Mouse (Mus musculus) layer of hippocampus, adult 11-12 months (tissue): ENCODE data around the gene Pah.

Experiments used
- DNase-seq: peaks from one replicate; pipeline ENCODE4 v3.0.0; 2022; ENCODE audit warnings: low spot score

The Pah gene

GRCm38 (mm10) chr10:87503946-87504345, 17.6 kb upstream of the Pah start:
- DNase-seq: peak; percentile 64

GRCm38 (mm10) chr10:87508581-87508980, 13.0 kb upstream of the Pah start:
- DNase-seq: no peak

DNA sequence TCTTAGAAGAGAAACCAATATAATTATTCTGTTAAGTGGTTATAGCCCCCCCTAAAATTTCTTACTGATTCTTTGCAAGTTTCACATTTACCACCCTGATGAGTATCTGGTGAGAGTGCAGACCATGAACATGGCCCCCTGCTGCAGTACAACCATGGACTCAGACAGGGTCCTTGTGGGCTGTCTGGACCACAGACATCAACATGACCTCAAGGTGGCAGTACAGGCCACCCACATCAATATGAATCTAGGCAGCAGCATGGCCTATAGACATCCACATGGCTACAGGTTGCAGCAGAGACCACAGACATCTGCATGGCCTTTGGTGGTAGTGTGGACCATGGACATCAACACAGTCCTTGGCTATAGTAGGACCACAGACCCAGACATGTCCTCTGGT, 8.5 kb upstream of the Pah start:
- no peak for DNase-seq

GRCm38 (mm10) chr10:87518585-87518984, 3.0 kb upstream of the Pah start:
- no peak for DNase-seq

DNA sequence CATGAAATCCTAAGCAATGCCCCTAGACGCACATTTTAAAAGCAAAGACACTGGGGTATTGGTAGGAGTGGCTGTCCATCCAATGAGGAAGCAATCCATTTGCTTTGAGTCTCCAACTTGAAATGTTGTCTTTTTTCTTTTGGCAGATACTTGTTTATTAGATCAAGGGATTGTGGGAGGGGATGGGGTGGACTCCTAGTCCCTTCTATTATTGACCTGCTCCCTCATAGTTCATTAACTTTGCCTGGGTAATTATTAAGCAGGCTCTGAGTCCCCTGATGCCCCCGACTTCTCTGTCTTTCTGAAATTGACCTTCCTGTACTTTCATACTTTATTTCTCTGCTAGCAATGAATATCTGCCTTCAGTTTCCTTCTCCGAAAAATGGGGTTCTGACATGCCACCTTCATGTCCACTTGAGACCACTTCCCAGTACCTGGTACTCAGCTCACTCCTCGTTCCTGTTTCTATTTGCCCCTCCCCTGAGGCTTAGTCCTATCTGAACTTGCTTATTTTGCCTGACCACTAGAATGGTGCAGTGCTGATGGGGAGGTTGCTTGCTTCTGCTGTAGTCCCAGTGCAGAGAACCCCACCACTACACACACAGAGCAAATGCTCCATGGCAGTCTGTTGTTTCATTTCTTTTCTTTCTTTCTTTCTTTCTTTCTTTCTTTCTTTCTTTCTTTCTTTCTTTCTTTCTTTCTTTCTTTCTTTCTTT, 1.0 kb upstream of the Pah start:
- no peak for DNase-seq

DNA sequence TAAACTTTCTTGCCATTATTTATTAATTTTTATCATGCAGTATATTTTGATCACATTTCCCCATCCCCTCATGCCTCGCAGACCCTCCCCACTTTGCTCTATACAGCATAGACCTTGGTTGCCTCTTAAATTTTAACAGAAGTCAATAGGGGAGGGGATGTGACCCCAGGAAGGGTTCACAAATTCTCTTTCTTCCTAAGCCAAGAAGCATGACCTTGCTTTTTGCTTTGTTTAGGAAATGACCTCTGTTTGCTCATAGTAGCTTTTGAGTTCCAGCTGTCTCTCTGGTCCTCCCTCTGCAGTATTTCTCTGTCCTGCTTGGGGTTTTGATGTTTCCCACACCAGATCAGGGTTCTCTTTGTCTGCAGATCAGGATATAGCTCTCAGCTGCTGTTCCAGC, 12.6 kb downstream of the Pah start:
- DNase-seq: no peak

- DNase-seq: no peak
These were observed 24.2 kb downstream of the Pah start for GRCm38 (mm10) chr10:87545759-87546158.

DNA sequence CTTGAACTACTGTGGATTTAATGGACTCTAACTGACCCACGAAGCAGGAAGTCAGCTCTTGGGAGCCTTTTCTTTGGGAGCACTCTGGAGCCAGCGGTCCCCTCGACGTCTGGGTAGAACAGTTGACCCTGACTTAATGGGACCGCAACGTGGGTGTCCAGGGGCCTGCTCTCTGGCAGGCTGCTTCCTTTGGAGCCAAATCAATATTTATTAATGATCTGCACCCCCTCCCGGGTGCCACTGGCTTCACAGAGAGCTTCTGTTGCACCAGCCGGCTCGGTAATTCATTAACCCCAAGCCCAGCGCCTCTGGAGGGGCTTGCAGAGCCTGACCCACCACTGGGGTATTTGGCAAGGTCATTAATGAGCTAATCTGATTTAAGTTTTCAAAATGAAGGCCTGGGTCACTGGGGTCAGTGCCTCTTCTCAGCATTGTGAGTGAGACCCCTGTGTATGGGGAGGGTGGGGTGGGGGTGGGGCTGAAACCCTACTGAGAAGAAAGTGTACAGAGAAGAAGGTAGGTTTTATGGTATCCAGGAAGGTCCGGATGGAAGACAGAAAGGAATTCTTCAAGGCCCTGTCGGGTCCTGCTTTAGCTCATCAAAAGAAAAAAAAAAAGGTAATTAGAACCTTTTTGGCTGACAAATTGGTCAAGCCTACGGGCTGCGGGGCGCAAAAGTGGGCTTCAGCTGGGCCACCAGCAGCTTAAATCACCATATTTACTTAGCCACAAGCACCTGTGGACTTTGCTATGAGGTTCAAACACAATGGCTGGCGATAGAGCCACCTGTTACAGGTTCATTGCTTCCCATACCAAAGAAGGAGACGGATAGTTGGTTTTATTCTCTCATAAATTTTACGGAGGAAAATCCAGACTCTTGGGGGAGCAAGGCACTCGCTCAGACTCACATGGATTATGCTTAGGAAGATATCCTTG, 25.0 kb downstream of the Pah start:
- DNase-seq: no peak

DNA sequence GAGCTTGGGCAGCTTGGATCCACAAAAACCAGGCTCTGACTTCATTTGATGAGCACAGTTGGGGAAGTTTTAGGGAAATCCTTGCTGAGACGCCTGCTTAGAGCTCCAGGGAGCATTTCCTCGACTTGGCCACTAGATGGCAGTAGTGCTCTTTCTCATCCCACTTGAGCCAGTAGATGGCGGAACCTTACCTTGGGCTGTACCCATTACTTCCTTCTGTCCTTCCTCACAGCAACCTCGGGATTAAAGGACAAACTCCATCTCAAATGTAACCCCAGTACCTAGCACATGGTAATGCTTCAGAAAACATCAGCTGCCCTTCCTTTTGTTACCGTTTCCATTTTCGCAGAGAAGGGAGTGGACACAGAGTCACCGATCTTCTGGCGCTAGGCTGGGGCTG, 31.1 kb downstream of the Pah start:
- peak; percentile 40 for DNase-seq

DNA sequence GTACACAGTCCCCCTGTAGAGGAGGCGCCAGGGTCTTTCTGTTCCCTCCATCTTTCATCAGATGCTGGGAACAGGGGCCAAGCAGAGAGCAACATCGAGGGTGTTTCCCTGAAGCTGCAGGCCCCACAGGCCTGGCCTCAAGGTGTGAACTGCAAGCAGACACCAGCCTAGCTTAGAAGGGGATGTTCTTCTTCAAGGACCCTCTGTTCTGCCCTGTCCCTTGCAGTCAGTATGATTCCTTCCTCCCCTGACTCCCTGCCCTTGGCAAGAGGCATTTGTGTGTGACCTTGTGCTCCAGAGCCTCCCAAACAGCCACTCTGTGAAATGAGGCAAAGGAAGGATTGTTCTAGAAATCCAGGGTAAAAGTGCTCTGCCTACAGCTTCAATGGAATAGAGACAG, 34.8 kb downstream of the Pah start:
- DNase-seq: no peak

GRCm38 (mm10) chr10:87563818-87564217, 42.2 kb downstream of the Pah start:
- no peak for DNase-seq

DNA sequence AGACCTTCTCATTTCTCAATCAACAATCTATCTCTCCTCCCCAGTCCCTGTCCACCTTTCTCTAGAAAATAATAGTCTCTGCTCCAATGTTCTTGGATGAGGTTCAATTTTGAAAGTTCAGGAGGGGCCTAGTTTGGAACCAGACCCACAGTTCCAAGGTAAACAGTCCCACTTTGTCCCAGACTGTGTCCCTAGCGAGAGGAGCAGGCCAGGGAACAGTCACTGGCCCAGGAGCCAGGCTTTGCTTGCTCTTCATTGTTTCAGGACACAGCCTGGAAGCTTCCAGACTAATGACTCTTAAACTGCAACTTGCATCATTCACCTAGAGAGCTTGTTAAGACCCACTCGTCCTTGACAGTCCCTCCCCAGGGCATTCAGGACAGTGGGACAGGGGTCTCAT, 44.1 kb downstream of the Pah start:
- no peak for DNase-seq

DNA sequence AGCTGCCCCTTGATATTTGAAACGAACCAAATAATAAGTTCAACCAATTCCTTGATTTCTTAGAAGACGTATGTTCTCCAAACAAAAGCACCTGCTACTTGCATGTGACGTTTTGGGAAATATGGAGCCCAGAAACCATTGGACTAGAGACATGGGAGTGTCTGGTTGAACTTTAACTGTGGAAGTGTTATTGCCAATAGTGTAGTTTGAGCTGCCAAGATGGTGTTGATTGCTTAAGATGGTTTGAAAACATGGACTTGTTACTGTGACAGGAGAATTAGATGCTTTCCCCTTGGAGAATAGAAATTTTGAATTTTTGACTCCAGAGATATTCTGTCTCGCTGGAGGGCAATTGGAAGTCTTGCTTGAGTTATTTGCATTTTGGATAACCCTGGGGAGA, 50.9 kb downstream of the Pah start:
- DNase-seq: no peak

GRCm38 (mm10) chr10:87586696-87587095, 65.1 kb downstream of the Pah start:
- no peak for DNase-seq

DNA sequence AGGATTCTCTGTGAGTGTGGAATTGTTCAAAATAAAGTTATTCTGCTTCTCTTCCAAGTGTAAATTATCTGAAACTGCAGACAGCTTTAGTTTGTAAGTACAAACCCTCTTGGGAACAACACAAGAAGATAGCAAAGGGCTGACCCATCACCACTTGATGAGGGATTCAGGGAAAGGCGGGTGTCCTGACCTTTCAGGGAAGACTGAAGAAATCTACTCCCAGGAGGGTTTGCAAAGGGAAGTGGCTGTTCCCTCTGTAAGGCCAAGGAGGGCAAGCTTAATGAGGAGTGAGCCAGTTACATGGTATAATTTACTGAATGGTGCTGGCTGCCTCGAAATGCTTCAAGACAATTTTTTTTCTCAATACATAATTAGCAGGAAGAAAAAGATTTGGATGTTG, 72.3 kb downstream of the Pah start:
- DNase-seq: no peak

DNA sequence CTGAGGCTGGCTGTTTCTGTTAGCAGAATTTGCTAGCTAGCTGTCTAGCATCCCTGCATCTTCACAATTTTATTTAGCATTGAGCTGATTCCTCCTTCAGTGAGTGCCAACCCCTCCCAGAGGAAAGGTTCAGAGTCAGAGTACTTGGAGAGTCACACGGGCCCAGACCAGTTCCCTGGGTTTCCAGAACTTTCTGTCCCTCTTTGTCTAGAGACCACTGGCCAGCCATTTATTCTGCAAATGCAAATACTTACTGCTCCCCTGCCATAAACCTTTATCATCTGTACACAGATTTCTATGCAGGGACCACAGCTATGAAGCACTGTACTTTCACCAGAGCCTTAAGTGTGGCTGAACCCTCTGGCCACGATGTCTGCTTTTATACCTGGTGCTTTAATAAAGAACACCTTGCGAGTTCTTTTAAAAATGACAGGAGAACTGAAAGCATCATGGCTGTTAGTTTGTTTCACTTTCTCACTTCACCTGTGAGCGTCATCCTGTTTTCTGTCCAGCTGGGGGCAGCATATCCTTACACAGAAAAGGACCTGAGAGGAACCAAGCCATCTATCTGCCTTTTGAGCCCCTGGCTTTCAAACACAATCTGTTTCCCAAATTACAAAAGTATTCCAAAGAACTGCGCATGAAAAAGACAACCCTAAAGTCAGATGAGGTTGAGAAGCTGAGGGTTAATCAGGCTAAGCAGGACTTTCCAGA, 74.9 kb downstream of the Pah start:
- DNase-seq: peak; percentile 58

DNA sequence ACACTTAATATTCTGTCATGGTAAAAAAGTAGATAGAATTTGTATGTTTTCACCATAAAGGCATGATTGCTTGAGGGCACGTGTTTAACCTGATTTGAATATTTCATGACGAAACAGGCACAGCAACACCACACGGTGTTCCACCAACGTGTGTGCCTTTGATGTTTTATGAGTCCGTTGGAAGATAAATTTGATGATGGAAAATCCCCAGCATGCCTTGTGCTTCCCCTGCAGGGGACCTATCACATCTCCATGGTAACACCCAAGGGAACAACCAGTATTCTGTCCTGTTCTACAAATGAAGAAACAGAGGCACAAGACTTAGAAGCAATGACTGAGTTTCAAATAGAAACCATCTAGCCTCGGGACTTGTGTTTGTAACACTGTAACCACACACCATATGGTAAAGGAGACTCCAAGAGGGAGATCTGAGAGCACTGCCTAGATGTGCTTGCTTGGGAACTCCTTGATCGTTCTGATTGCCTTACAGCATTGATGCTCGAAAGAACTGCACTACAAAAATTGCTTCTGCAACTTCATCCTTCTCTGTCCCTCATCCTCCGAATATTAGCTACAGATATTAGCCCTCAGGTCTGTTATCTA, 75.6 kb downstream of the Pah start:
- peak; percentile 21 for DNase-seq

GRCm38 (mm10) chr10:87602151-87602550, 80.6 kb downstream of the Pah start:
- DNase-seq: no peak

DNA sequence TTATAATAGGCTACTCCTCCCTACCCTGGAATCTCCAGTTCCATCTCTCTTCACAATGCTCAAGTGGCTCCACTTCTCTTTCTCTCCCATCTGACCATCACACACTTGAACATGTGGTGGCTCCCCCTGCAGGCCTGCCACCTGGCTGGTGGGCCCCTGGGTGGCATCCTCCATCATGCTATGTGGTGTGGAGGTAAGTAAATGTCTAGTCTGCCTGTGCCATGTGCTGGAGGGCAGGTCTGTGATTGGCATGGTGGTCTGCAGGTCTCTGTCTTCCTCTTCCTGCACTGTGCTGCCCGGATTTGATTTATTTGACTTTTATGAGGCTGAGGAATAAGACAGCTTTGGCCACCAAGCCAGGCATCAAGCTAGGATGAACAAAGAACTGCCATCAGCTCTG, 103.6 kb downstream of the Pah start:
- no peak for DNase-seq
